Mouse (Mus musculus) midbrain, embryonic 11.5 days (tissue): ENCODE data around the gene Pik3c2a. TPM values are rescaled to one million over a fixed set of nuclear protein-coding genes. Genes with fewer than 3 reads are reported as not detected.
A peak's percentile ranks its signal among the peaks of the same experiment; 100 is the strongest.

Source experiments
- ATAC-seq: fragments of 200-750 bp; cut with Nextera tagmentation; 2 replicates; pipeline ENCODE4 v1.8.0; 2017; ENCODE audit warnings: moderate TSS enrichment, moderate library complexity; ENCODE audit not compliant: low FRiP score
- DNase-seq: peaks from one replicate; pipeline ENCODE4 v3.0.0; 2015; ENCODE audit warnings: low spot score; ENCODE audit errors: missing footprints
- H3K27ac ChIP-seq: fragments of 300-500 bp; sonication (generic); 2 replicates; pipeline ENCODE4 v1.5.1; 2014; ENCODE audit warnings: low read depth, low read length
- H3K27me3 ChIP-seq: fragments of 300-500 bp; sonication (generic); 2 replicates; pipeline ENCODE4 v1.6.1; 2014; ENCODE audit warnings: mild to moderate bottlenecking, low read length, moderate library complexity, mixed read lengths; ENCODE audit not compliant: control insufficient read depth, insufficient read depth
- H3K36me3 ChIP-seq: fragments of 300-500 bp; sonication (generic); 2 replicates; pipeline ENCODE4 v1.6.1; 2014; ENCODE audit warnings: mild to moderate bottlenecking, low read length, moderate library complexity, mixed read lengths; ENCODE audit not compliant: control insufficient read depth, insufficient read depth
- H3K4me1 ChIP-seq: fragments of 300-500 bp; sonication (generic); 2 replicates; pipeline ENCODE4 v1.6.1; 2014; ENCODE audit warnings: low read length; ENCODE audit not compliant: control insufficient read depth, insufficient read depth
- H3K4me2 ChIP-seq: fragments of 300-500 bp; sonication (generic); 2 replicates; pipeline ENCODE4 v1.6.1; 2014; ENCODE audit warnings: mild to moderate bottlenecking, moderate library complexity
- H3K4me3 ChIP-seq: fragments of 300-500 bp; sonication (generic); 2 replicates; pipeline ENCODE4 v1.5.1; 2014; ENCODE audit warnings: low read depth, low read length
- H3K9ac ChIP-seq: fragments of 300-500 bp; sonication (generic); 2 replicates; pipeline ENCODE4 v1.6.1; 2014; ENCODE audit warnings: low read length
- H3K9me3 ChIP-seq: fragments of 300-500 bp; sonication (generic); 2 replicates; pipeline ENCODE4 v1.6.1; 2016; ENCODE audit warnings: low read length; ENCODE audit not compliant: control insufficient read depth
- WGBS: fragments of 180-500 bp; shearing (Covaris S2); extraction: QIAGEN DNeasy Blood & Tissue Kit; methylation state at CpG from one replicate; pipeline ENCODE4 v1.1.7; 2014; 5-methylcytosine and 5-hydroxymethylcytosine counted together
- polyA plus RNA-seq: library from polyadenylated mRNA; unstranded; fragments of >200 nt; fragmentation: Nextera tagmentation; extraction: Ambion mirVana; gene quantifications from 2 replicates; pipeline ENCODE4 v1.2.1, GENCODE M21; 2014

Gene Pik3c2a
- polyA plus RNA-seq, 1 experiment from 2014 or later = 26.3 TPM

GRCm38 (mm10) chr7:116458985-116459441 is 15.8 kb upstream of the Pik3c2a start:
- Histone ChIP-seq H3K4me1 (no peaks in the 10 kb centered on the region), H3K9me3 (no peaks in the 10 kb centered on the region), H3K4me2 (no peak overlapping the region), H3K27ac (no peak overlapping the region), H3K36me3 (no peaks in the 10 kb centered on the region), H3K4me3 (no peak overlapping the region), H3K9ac (no peak overlapping the region), H3K27me3 (no peaks in the 10 kb centered on the region)
- ATAC-seq = no peak
- peak; percentile 84 for DNase-seq
- WGBS = 46% methylated on average over 3 of the region's 3 CpGs

- H3K4me2 ChIP-seq = no peak overlapping the region
- H3K9ac ChIP-seq = no peak overlapping the region
- H3K27ac ChIP-seq = no peak overlapping the region
- WGBS = 86% methylated on average over 6 of the region's 6 CpGs
- no peak overlapping the region for H3K4me3 ChIP-seq
- no peaks in the 10 kb centered on the region for H3K27me3 ChIP-seq
- ATAC-seq (no peak), DNase-seq (no peak)
- H3K4me1 ChIP-seq = no peaks in the 10 kb centered on the region
- H3K9me3 ChIP-seq = no peaks in the 10 kb centered on the region
- no peaks in the 10 kb centered on the region for H3K36me3 ChIP-seq
These were observed 14.1 kb upstream of the Pik3c2a start for GRCm38 (mm10) chr7:116457391-116457790.

GRCm38 (mm10) chr7:116456964-116457363 is 13.7 kb upstream of the Pik3c2a start:
- H3K27me3 ChIP-seq = no peaks in the 10 kb centered on the region
- H3K4me1 ChIP-seq = no peaks in the 10 kb centered on the region
- H3K36me3 ChIP-seq = no peaks in the 10 kb centered on the region
- H3K9ac ChIP-seq = no peak overlapping the region
- H3K4me3 ChIP-seq = no peak overlapping the region
- no peak overlapping the region for H3K4me2 ChIP-seq
- no peak for ATAC-seq
- H3K27ac ChIP-seq = no peak overlapping the region
- WGBS = 88% methylated on average over 4 of the region's 4 CpGs
- no peak for DNase-seq
- no peaks in the 10 kb centered on the region for H3K9me3 ChIP-seq

GRCm38 (mm10) chr7:116446645-116447044 is 3.4 kb upstream of the Pik3c2a start:
- Histone ChIP-seq H3K27ac (no peak overlapping the region), H3K4me3 (no peak overlapping the region), H3K27me3 (no peaks in the 10 kb centered on the region), H3K36me3 (no peaks in the 10 kb centered on the region), H3K4me2 (no peak overlapping the region), H3K4me1 (peaks cover 17% of the 10 kb centered on the region), H3K9me3 (no peaks in the 10 kb centered on the region), H3K9ac (no peak overlapping the region)
- 61% methylated on average over 3 of the region's 3 CpGs for WGBS
- ATAC-seq (no peak), DNase-seq (no peak)

GRCm38 (mm10) chr7:116444326-116444809 is 1.1 kb upstream of the Pik3c2a start:
- Histone ChIP-seq H3K9ac (peak overlapping the region; percentile 94), H3K4me1 (peaks cover 19% of the 10 kb centered on the region), H3K4me2 (peak overlapping the region; percentile 89), H3K4me3 (peak overlapping the region; percentile 81), H3K36me3 (no peaks in the 10 kb centered on the region), H3K27ac (no peak overlapping the region), H3K9me3 (no peaks in the 10 kb centered on the region), H3K27me3 (no peaks in the 10 kb centered on the region)
- DNase-seq (no peak), ATAC-seq (no peak)
- WGBS = 5% methylated on average over 2 of the region's 2 CpGs

GRCm38 (mm10) chr7:116443697-116444325 is 562 bp upstream of the Pik3c2a start:
- under 1% methylated on average over 38 of the region's 38 CpGs for WGBS
- H3K4me3 ChIP-seq = peak overlapping the region; percentile 81

GRCm38 (mm10) chr7:116442226-116442625 is 1.0 kb downstream of the Pik3c2a start:
- no peak for ATAC-seq
- H3K36me3 ChIP-seq = no peaks in the 10 kb centered on the region
- peak overlapping the region; percentile 81 for H3K4me3 ChIP-seq
- 4% methylated on average over 7 of the region's 7 CpGs for WGBS
- no peaks in the 10 kb centered on the region for H3K9me3 ChIP-seq
- no peaks in the 10 kb centered on the region for H3K27me3 ChIP-seq
- peak overlapping the region; percentile 89 for H3K4me2 ChIP-seq
- peak; percentile 84 for DNase-seq
- H3K27ac ChIP-seq = no peak overlapping the region
- peak overlapping the region; percentile 94 for H3K9ac ChIP-seq
- H3K4me1 ChIP-seq = peaks cover 19% of the 10 kb centered on the region

More at GRCm38 (mm10) chr7:116443697-116444325, 562 bp upstream of the Pik3c2a start:
- DNase-seq (peak; percentile 94), ATAC-seq (peak; percentile 45)
- H3K9ac ChIP-seq = peak overlapping the region; percentile 94
- H3K27ac ChIP-seq = peak overlapping the region; percentile 58
- peaks cover 19% of the 10 kb centered on the region for H3K4me1 ChIP-seq
- H3K9me3 ChIP-seq = no peaks in the 10 kb centered on the region
- no peaks in the 10 kb centered on the region for H3K36me3 ChIP-seq
- H3K4me2 ChIP-seq = peak overlapping the region; percentile 89
- H3K27me3 ChIP-seq = no peaks in the 10 kb centered on the region

- H3K4me2 ChIP-seq = no peak overlapping the region; the same call in 1 of the 2 replicates
- no peak overlapping the region for H3K9ac ChIP-seq
- H3K36me3 ChIP-seq = no peaks in the 10 kb centered on the region
- no peak overlapping the region for H3K4me3 ChIP-seq
- no peaks in the 10 kb centered on the region for H3K27me3 ChIP-seq
- 79% methylated on average over 1 of the region's 1 CpGs for WGBS
- ATAC-seq = no peak
- DNase-seq = no peak
- peaks cover 19% of the 10 kb centered on the region for H3K4me1 ChIP-seq
- H3K9me3 ChIP-seq = no peaks in the 10 kb centered on the region
- H3K27ac ChIP-seq = no peak overlapping the region
These were observed 1.9 kb downstream of the Pik3c2a start for GRCm38 (mm10) chr7:116441346-116441745.

GRCm38 (mm10) chr7:116431661-116432060 is 11.6 kb downstream of the Pik3c2a start:
- Histone ChIP-seq H3K9me3 (no peaks in the 10 kb centered on the region), H3K4me3 (no peak overlapping the region), H3K27ac (no peak overlapping the region), H3K4me2 (no peak overlapping the region), H3K4me1 (no peaks in the 10 kb centered on the region), H3K9ac (no peak overlapping the region), H3K36me3 (no peaks in the 10 kb centered on the region), H3K27me3 (no peaks in the 10 kb centered on the region)
- 92% methylated on average over 3 of the region's 3 CpGs for WGBS
- no peak for DNase-seq
- ATAC-seq = no peak
